Mouse (Mus musculus) heart, embryonic 16.5 days (tissue): ENCODE results near the gene Slc6a19. TPM values are rescaled to one million over a fixed set of nuclear protein-coding genes. Genes with fewer than 3 reads are reported as not detected.

Experiments
- ATAC-seq: fragments of 200-750 bp; cut with Nextera tagmentation; replicated peaks from 2 replicates; pipeline ENCODE4 v1.8.0; 2017; ENCODE audit warnings: moderate number of reproducible peaks; ENCODE audit not compliant: insufficient read depth, low FRiP score; ENCODE audit errors: extremely low read depth
- H3K27ac ChIP-seq: fragments of 300-500 bp; sonication (generic); 2 replicates; pipeline ENCODE4 v1.5.1; 2014; ENCODE audit warnings: mild to moderate bottlenecking, low read length, control low read depth, moderate library complexity
- H3K27me3 ChIP-seq: fragments of 300-500 bp; sonication (generic); 2 replicates; pipeline ENCODE4 v1.6.1; 2014; ENCODE audit warnings: low read length, mixed read lengths; ENCODE audit not compliant: control insufficient read depth, insufficient read depth
- H3K36me3 ChIP-seq: fragments of 300-500 bp; sonication (generic); 2 replicates; pipeline ENCODE4 v1.6.1; 2014; ENCODE audit not compliant: control insufficient read depth, insufficient read depth
- H3K4me1 ChIP-seq: fragments of 300-500 bp; sonication (generic); 2 replicates; pipeline ENCODE4 v1.6.1; 2014; ENCODE audit warnings: low read length, mixed read lengths; ENCODE audit not compliant: control insufficient read depth, insufficient read depth
- H3K4me2 ChIP-seq: fragments of 300-500 bp; sonication (generic); 2 replicates; pipeline ENCODE4 v1.6.1; 2014; ENCODE audit warnings: low read depth, mild to moderate bottlenecking, control low read depth, low read length
- H3K4me3 ChIP-seq: fragments of 300-500 bp; sonication (generic); 2 replicates; pipeline ENCODE4 v1.5.1; 2014; ENCODE audit warnings: mild to moderate bottlenecking, control low read depth, low read length
- H3K9ac ChIP-seq: fragments of 300-500 bp; sonication (generic); 2 replicates; pipeline ENCODE4 v1.6.1; 2014; ENCODE audit warnings: low read length, control low read depth
- H3K9me3 ChIP-seq: fragments of 300-500 bp; sonication (generic); replicated peaks from 2 replicates; pipeline ENCODE4 v1.6.1; 2016; ENCODE audit warnings: low read length; ENCODE audit not compliant: control insufficient read depth
- WGBS: fragments of 180-500 bp; shearing (Covaris S2); extraction: QIAGEN DNeasy Blood & Tissue Kit; methylation state at CpG from one replicate; pipeline ENCODE4 v1.1.7; 2014; 5-methylcytosine and 5-hydroxymethylcytosine counted together
- polyA plus RNA-seq: library from polyadenylated mRNA; unstranded; fragments of >200 nt; fragmentation: Nextera tagmentation; extraction: Ambion mirVana; gene quantifications from 2 replicates; pipeline ENCODE4 v1.2.1, GENCODE M21; 2015

The Slc6a19 gene
- polyA plus RNA-seq, 1 experiment from 2014 or later: 0.50 TPM

DNA sequence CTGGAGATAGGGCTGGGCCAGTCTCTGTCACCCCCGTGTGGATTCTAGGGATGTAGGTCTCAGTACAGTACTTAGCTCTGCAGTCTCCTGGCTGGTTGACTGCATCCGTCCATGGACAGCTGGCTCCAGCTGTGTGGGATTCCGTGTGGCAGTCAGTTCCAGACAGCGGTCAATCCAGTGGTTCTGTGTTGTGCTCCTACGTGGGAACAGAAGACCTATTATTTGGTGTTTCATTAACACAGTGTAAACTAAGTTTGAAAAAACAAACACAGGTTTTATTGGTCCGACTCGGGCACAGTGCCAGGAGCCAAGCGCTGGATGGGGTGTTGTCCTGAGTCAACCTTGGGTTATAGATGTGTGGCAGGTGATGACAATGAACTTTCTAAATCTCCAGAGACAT, 30.6 kb upstream of the Slc6a19 start:
- no peak for ATAC-seq
- H3K4me3 ChIP-seq: no peak overlapping the region
- H3K27me3 ChIP-seq: no peaks in the 10 kb centered on the region; the same call in 1 of the 2 replicates
- no peak overlapping the region for H3K4me2 ChIP-seq
- H3K9me3 ChIP-seq: no peaks in the 10 kb centered on the region
- H3K9ac ChIP-seq: no peak overlapping the region
- WGBS: 79% methylated on average over 8 of the region's 8 CpGs
- no peaks in the 10 kb centered on the region for H3K36me3 ChIP-seq
- H3K4me1 ChIP-seq: peaks cover 10% of the 10 kb centered on the region
- H3K27ac ChIP-seq: no peak overlapping the region

DNA sequence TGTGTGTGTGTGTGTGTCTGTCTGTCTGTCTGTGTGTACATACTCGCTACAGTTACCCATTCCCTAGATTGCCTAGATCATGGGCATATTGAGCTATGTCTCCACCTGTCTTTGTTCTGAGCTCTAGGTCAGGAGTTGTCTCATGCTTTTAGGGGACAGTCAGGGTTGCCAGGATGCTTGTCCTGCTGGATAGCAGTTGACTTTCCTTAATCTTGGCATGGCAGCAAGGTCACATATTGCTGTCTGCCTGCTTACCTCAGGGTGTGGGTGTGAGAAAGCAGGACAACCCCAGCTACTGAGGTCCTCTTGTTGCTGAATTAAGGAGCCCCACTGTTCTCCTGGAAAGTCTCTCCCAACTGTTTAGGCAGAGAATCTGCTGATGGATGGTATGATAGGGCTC, 29.7 kb upstream of the Slc6a19 start:
- H3K4me3 ChIP-seq: no peak overlapping the region
- ATAC-seq: no peak
- H3K4me2 ChIP-seq: no peak overlapping the region
- H3K9me3 ChIP-seq: no peaks in the 10 kb centered on the region
- 82% methylated on average over 1 of the region's 1 CpGs for WGBS
- H3K36me3 ChIP-seq: no peaks in the 10 kb centered on the region
- peaks cover 10% of the 10 kb centered on the region for H3K4me1 ChIP-seq
- H3K9ac ChIP-seq: no peak overlapping the region
- H3K27me3 ChIP-seq: no peaks in the 10 kb centered on the region; the same call in 1 of the 2 replicates
- no peak overlapping the region for H3K27ac ChIP-seq

DNA sequence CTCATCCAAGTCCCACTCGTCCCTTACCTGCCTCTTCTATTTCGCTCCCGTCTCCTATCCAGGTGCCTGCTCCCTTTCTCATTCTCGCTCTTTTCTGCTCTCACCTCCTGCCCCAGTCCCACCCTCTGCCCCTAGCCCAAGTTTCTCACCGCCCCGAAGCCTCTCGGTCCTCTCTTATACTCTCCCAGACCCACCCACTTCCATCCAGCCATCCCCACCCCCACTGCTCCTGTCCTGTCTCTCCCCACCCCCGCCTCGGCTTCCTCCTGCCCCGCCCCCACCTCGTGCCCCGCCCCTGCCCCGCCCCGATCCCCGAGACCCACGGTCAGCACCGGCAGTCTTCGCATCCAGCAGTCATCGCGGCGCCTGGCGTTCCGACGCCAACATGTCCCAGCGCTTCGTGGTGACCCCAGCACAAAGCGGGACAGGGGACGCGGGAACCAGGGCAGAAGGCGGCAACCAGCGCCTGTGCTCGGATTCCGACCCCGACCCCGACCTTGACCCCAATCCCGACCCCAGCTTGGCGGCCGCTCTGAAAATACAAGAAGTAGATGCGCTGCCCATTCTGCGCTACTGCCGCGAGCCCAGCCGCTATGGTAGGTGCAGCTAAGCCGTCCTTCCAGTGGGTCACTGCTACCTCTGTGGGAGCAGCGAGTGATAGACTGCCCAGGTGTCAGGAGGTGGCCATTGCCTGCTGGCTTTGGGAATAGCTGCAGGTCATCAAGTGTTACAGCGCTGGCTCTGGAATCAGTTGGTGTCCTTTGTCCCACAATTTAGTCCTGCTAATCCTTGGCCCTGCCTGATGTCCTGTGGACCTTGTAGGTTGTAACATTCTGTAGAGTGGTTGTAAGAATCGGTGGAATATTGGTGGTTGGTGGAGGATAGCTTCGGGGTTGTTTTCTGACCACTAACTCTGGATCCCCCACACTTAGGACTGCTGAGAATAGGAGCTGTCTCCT, 28.4 kb upstream of the Slc6a19 start, which contains the start of gene Slc12a7:
TSS of gene Slc12a7 (plus strand) at position 353 of the 959 bp plus-strand sequence.
- Histone ChIP-seq H3K9ac (peak within 1 kb of the TSS; percentile 67), H3K4me2 (peak within 1 kb of the TSS; percentile 76), H3K36me3 (no peaks in the 10 kb centered on the region), H3K27me3 (no peaks in the 10 kb centered on the region; the same call in 1 of the 2 replicates), H3K9me3 (no peaks in the 10 kb centered on the region), H3K27ac (no peak within 1 kb of the TSS), H3K4me3 (peak within 1 kb of the TSS; percentile 56), H3K4me1 (peaks cover 12% of the 10 kb centered on the region)
- 6% methylated on average over 46 of the region's 48 CpGs for WGBS
- ATAC-seq: peak; percentile 45

DNA sequence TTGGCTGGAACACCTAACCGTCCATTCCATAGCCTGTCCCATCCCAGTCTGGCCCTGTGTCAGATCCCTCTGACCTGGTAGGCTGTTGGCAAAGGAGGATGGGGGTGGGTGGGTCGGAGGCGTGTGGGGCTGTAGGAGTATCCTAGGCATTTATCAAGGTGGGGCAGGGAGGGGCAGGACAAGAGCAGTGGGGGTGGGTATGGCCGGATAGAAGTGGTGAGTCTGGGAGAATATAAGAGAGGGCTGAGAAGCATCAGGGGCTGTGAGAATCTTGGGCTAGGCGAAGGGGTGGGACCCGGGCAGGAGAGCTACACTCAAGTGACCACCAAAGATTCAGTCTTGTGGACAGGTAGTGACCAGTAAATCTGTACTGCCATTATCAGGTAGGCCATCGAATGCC, 27.6 kb upstream of the Slc6a19 start:
- Histone ChIP-seq H3K9ac (no peak overlapping the region; the same call in 1 of the 2 replicates), H3K36me3 (no peaks in the 10 kb centered on the region), H3K4me3 (peak overlapping the region; percentile 56), H3K27me3 (no peaks in the 10 kb centered on the region; the same call in 1 of the 2 replicates), H3K9me3 (no peaks in the 10 kb centered on the region), H3K27ac (no peak overlapping the region), H3K4me2 (peak overlapping the region; percentile 76), H3K4me1 (peaks cover 12% of the 10 kb centered on the region)
- no peak for ATAC-seq
- 67% methylated on average over 7 of the region's 7 CpGs for WGBS

DNA sequence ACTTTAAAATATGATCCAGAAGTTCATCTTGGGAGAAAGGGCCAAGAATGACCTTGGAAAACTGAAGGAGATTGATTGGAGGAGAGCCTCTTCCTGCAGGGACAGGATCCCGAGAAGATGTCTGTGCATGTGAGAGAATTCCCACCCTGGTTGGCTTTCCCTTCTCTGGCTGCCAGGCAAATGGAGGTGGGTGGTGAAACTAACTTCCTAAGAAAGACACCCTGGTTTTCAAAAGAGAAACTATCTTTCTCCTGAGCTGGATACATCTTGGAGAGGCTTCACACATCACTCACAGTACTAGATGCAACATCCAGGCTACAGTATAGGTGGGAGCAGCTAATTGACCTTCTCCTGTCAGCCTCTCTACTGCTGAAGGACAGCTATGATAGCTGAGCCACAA, 26.2 kb upstream of the Slc6a19 start:
- ATAC-seq: no peak
- 81% methylated on average over 1 of the region's 1 CpGs for WGBS
- Histone ChIP-seq H3K27me3 (no peaks in the 10 kb centered on the region; the same call in 1 of the 2 replicates), H3K4me3 (no peak overlapping the region), H3K27ac (no peak overlapping the region), H3K9ac (no peak overlapping the region), H3K4me1 (peaks cover 12% of the 10 kb centered on the region), H3K4me2 (no peak overlapping the region), H3K9me3 (no peaks in the 10 kb centered on the region), H3K36me3 (no peaks in the 10 kb centered on the region)

DNA sequence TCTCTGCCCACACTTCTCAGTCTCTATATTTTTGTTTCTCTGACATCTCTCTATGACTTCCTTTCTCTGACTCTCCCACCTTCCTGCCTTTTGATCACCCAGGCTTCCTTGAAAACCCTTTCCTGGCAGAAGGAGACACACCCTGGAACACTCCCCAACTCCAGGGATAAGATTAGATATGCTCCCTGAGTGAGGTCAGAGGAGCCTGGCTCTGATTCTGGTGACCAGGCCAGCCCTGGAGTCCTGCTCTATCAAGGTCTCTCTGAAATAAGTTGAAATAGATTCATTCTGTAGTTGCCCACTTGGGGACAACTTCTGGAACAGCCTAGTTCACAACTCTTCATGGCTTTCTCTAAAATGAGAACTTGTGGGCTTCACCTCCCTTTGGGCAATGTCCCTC, 24.0 kb upstream of the Slc6a19 start:
- Histone ChIP-seq H3K9me3 (no peaks in the 10 kb centered on the region), H3K4me3 (no peak overlapping the region), H3K9ac (no peak overlapping the region), H3K4me1 (peaks cover 12% of the 10 kb centered on the region), H3K36me3 (no peaks in the 10 kb centered on the region), H3K27me3 (no peaks in the 10 kb centered on the region; the same call in 1 of the 2 replicates), H3K4me2 (no peak overlapping the region), H3K27ac (no peak overlapping the region)
- no peak for ATAC-seq

DNA sequence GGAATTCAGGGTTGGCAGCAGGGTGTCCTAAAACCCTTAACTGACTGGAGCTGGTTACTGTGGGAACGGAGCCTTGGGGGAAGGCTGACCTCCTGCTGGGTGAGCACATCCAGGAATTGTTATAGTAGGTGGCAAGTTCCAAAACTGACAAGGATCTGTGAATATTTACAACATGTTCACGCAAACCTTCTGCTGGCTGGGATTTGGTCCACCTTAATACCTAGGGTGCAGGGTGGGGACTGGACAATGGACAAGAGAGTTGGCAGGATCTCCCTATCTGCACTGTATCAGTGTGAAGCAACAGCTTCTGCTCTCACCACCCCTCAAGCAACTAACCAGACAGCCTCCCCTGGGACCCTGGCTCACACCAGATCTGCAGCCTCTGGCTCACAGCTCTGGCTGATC, 23.0 kb upstream of the Slc6a19 start:
- H3K27ac ChIP-seq: no peak overlapping the region
- H3K9me3 ChIP-seq: no peaks in the 10 kb centered on the region
- no peak for ATAC-seq
- H3K27me3 ChIP-seq: no peaks in the 10 kb centered on the region
- peaks cover 10% of the 10 kb centered on the region for H3K4me1 ChIP-seq
- H3K36me3 ChIP-seq: no peaks in the 10 kb centered on the region
- 57% methylated on average over 2 of the region's 2 CpGs for WGBS
- no peak overlapping the region for H3K4me2 ChIP-seq
- no peak overlapping the region for H3K9ac ChIP-seq
- no peak overlapping the region for H3K4me3 ChIP-seq

DNA sequence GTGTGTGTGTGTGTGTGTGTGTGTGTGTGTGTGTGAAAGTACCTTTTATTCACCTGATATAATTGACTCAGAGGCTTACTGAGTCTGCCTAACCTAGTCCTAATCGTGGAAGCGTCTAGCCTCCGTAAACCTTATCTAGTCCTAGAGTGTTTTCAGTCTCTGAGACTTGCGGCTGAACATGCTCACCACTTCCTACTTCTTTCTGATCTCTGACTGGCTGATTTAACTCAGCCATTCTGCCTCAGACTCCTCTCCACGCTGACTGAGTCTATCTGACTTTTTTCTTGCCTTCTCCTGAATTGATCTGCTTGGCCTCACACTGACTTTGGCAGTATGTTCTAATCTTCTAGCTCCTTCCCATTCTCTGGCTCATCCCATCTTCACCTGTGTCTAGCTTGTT, 20.6 kb upstream of the Slc6a19 start:
- no peaks in the 10 kb centered on the region for H3K9me3 ChIP-seq
- H3K4me1 ChIP-seq: peaks cover 10% of the 10 kb centered on the region
- no peaks in the 10 kb centered on the region for H3K27me3 ChIP-seq
- no peak overlapping the region for H3K4me3 ChIP-seq
- H3K27ac ChIP-seq: no peak overlapping the region
- ATAC-seq: no peak
- WGBS: 52% methylated on average over 5 of the region's 5 CpGs
- H3K36me3 ChIP-seq: no peaks in the 10 kb centered on the region
- no peak overlapping the region for H3K9ac ChIP-seq
- H3K4me2 ChIP-seq: no peak overlapping the region

DNA sequence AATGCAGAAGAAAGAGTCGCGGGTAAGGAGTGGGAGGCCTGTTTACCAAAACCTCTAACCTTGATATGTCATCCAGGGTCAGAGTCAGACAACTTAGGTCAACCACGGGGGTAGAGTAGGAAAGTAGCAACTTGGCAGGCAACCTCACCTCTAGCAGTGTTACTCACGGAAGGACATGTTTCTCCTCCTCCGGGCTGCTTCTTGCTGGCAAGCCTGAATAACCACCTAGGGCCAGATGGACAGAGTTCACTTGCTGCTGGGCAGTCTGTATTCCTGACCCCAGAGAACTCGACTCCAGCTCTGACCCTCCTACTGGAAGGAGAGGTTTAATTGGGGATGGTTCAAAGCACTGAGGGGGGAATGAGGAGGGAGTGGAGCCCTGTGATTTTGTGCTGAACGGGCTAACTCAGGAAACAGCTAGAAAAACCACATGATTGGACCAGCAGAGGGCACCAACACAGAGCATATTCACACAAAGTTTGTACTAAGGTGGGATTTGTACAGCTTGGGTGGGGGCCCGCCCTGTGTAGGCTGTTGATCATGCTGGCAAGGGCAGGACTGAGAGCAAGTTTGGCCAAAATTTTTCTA, 18.5 kb upstream of the Slc6a19 start:
- H3K27ac ChIP-seq: no peak overlapping the region
- no peak overlapping the region for H3K4me2 ChIP-seq
- WGBS: 35% methylated on average over 8 of the region's 8 CpGs
- ATAC-seq: no peak
- H3K4me3 ChIP-seq: no peak overlapping the region
- H3K9me3 ChIP-seq: no peaks in the 10 kb centered on the region
- H3K36me3 ChIP-seq: no peaks in the 10 kb centered on the region
- H3K9ac ChIP-seq: no peak overlapping the region
- peaks cover 8% of the 10 kb centered on the region; the same call in 1 of the 2 replicates for H3K4me1 ChIP-seq
- H3K27me3 ChIP-seq: no peaks in the 10 kb centered on the region
